Mouse (Mus musculus): ENCODE results near the gene Gm3043.
"Not testable (repeated sequence)": the region's sequence is repeated elsewhere in the genome, so short reads cannot be mapped to it uniquely, and the experiment has no call there.

Gene Gm3043

DNA sequence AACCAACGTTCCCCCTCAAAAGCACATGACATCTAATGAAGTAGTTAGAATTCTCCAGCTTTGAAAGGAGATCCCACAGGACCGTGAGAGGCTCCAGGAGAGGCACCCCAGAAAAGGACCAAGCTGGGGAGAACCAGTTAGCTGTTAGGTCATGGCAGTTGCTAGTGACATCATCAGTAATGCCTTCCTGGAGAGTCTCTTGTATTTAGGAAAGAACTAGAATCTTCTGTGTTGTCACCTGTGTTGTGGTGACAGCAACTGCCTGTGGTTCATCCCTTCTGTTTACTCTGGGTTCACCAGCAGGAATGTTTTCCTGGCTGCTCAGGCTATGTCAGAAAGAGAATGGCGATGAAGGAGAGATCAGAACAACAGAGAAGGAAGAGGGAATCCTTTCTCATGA is at the start of gene Gm3043:
Gene Gm3043, plus strand, starts transcription at position 301 of the 400 bp plus-strand sequence.
- not testable (repeated sequence) for DNase-seq

GRCm38 (mm10) chr14:3651730-3652129 is 36.9 kb upstream of the Gm3043 start, which contains the start of gene Gm3020:
Gene Gm3020 (plus strand): TSS chr14:3652030.
- not testable (repeated sequence) for DNase-seq
